Mouse (Mus musculus): ENCODE measurements around the gene Myb.

Myb gene

DNA sequence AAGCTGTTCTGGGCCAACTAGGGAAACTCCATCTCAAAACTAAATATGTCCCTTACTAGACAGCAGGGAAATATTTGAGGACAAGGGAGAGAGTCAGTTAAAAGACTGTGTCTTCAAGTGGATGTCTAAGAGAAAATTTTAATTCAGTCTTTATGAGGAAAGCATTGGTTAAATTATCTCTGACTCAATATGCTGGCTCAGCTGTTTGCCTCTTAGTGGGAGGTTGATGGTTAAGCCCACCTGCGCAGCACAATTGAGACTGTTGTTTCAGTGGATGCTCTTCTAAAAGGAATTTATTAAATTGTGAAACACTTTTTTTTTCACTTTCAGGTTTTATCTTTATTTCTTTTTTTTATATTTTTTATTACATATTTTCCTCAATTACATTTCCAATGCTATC is 84.6 kb downstream of the Myb start:
- DNase-seq, result no peak

All from thymus, postnatal 14 days (tissue).